Comparison of ENCODE assay signal across 15 mouse cellular contexts in the genomic region with DNA sequence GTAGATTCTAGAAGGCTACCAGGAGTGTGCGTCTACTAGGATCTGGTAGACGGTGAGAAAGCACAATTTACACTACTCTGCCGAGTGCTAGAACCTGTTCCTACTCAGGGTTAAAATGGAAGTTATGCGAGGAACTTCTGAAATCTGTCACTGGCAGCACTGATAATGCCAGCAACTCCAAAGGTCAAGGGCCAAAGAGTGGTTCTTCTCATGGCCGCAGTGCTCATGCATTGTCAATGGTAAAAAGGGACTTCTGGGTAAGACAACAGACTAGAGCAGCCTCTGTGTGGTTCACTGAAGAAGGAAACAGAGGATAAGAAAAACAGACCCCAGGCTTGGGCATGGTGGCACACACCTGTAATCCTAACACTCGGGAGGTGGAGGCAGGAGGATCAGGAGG. TPM values are rescaled to one million over a fixed set of nuclear protein-coding genes. Genes with fewer than 3 reads are reported as not detected.
A peak's percentile ranks its signal among the peaks of the same experiment; 100 is the strongest.
DNase-seq lines count a peak whose midpoint lies in the region.
"Had no signal": no experiment of that assay in that cellular context is flagged by ENCODE, and none has a peak within 500 bp of the region (broad histone marks: within the 10 kb centered on the region; RNA-seq: fewer than 3 reads in every experiment).

No protein-coding gene starts in this region.

- DNase-seq in adrenal gland, adult 2 months: peak; percentile 60
- no peak for DNase-seq in adrenal gland, adult 8-10 months
- DNase-seq in adrenal gland, postnatal 36 days: peak; percentile 17 to 40
- DNase-seq in adrenal gland, postnatal 14 days: no peak
- DNase-seq in spleen, postnatal 4 days (ENCODE audit: low spot score in 2 of 2): no peak
- DNase-seq: cerebellum, adult 11 months; cerebellum, adult 18-20 months; cerebellum, adult 8-10 months; cerebellum, adult 9-11 months; cerebellum, postnatal 14 days; cerebellum, postnatal 36 days; embryo, embryonic 11 days had no signal

RNA-seq across cellular contexts. Expression of gene Tmem41a, which starts 23.2 kb away (rescaled TPM):
- 10 to 100 TPM; 13.6 to 23.5 TPM for total RNA-seq in adrenal gland, adult 2 months (2021)
- 12.9 and 15.2 TPM in 2 replicates for polyA plus RNA-seq in adrenal gland, adult 2 months (2012; rRNA removed)
- 10 to 100 TPM; 19.7 to 29.3 (median 22.6) TPM for total RNA-seq in adrenal gland, adult 8-10 months (2022)
- total RNA-seq in adrenal gland, postnatal 36 days (2021): 10 to 100 TPM; 17.3 to 19.9 TPM
- total RNA-seq in adrenal gland, postnatal 14 days (2021): 16.7 and 21.1 TPM in 2 replicates

RNA-seq across cellular contexts. Expression of gene Liph, which starts 24.9 kb away (rescaled TPM):
- under 1 TPM; 0.26 to 0.79 TPM for total RNA-seq in adrenal gland, adult 2 months (2021)
- 0.03 TPM in 1 of 2 replicates, not detected in the other for polyA plus RNA-seq in adrenal gland, adult 2 months (2012; rRNA removed)
- under 1 TPM; 0.13 to 0.31 (median 0.14) TPM for total RNA-seq in adrenal gland, adult 8-10 months (2022)
- under 1 TPM in 1 of 2 experiments, not detected in 1; 0.23 TPM for total RNA-seq in adrenal gland, postnatal 36 days (2021)
- 0.63 and 0.75 TPM in 2 replicates for total RNA-seq in adrenal gland, postnatal 14 days (2021)
- total RNA-seq: common myeloid progenitor, adult 5-6 weeks; MEL had no signal
- polyA plus RNA-seq: embryonic facial prominence, embryonic 11.5 days had no signal

RNA-seq across cellular contexts. Expression of gene Senp2, which starts 38.7 kb away (rescaled TPM):
- 10 to 100 TPM; 33.0 to 64.4 TPM for total RNA-seq in adrenal gland, adult 2 months (2021)
- polyA plus RNA-seq in adrenal gland, adult 2 months (2012; rRNA removed): 3.6 and 3.7 TPM in 2 replicates
- total RNA-seq in adrenal gland, adult 8-10 months (2022): 10 to 100 TPM; 39.6 to 51.4 (median 44.3) TPM
- 10 to 100 TPM; 43.1 to 53.5 TPM for total RNA-seq in adrenal gland, postnatal 36 days (2021)
- 45.2 and 47.3 TPM in 2 replicates for total RNA-seq in adrenal gland, postnatal 14 days (2021)

Comparison
In these comparisons a context has a peak if more than half of its experiments do, and no peak if none do; other contexts are left out.
1. DNase-seq: peak in adrenal gland, adult 2 months (single experiment) and adrenal gland, postnatal 36 days (2 of 2); none in adrenal gland, adult 8-10 months (single experiment), adrenal gland, postnatal 14 days (single experiment) and spleen, postnatal 4 days (0 of 2).